Mouse (Mus musculus) CH12.LX (cell line): ENCODE measurements around the gene Bcorl1. TPM values are rescaled to one million over a fixed set of nuclear protein-coding genes. Genes with fewer than 3 reads are reported as not detected.
A peak's percentile ranks its signal among the peaks of the same experiment; 100 is the strongest.

ENCODE experiments used
- DNase-seq: peaks from one replicate; pipeline ENCODE4 v3.0.0-alpha.2; 2013; ENCODE audit errors: extremely low read depth
- H3K27ac ChIP-seq: 2 replicates; pipeline ENCODE4 v1.5.1; 2012; ENCODE audit warnings: low read depth, mild to moderate bottlenecking, control low read depth, moderate library complexity; ENCODE audit not compliant: insufficient read depth
- H3K27me3 ChIP-seq: replicated peaks from 2 replicates; pipeline ENCODE3; 2012; ENCODE audit warnings: inconsistent platforms
- H3K36me3 ChIP-seq, 2 experiments: replicated peaks in 1 of 2; 2 replicates each; pipeline versions ENCODE3 to v1.6.1; 2012; ENCODE audit warnings: inconsistent platforms in 1 of 2, low read length in 1 of 2, mild to moderate bottlenecking in 1 of 2, mixed read lengths in 1 of 2, moderate library complexity in 1 of 2; ENCODE audit not compliant: control insufficient read depth in 1 of 2, insufficient read depth in 1 of 2
- H3K4me1 ChIP-seq, 2 experiments: 2 replicates each; pipeline ENCODE4 v1.6.1; 2012; ENCODE audit warnings: inconsistent platforms in 1 of 2, moderate library complexity in 1 of 2; ENCODE audit not compliant: insufficient read depth in 2 of 2, control insufficient read depth in 1 of 2
- H3K4me2 ChIP-seq: 2 replicates; pipeline ENCODE4 v1.6.1; 2012; ENCODE audit warnings: low read depth, mild to moderate bottlenecking, control low read depth; ENCODE audit not compliant: poor library complexity, insufficient read depth, severe bottlenecking
- H3K4me3 ChIP-seq, 3 experiments: fragments of 150-350 bp in 1 of 3; sonication (generic) in 1 of 3; replicated peaks in 1 of 3; 2 replicates each; pipeline versions ENCODE3 to v1.5.1; 2011 to 2012; ENCODE audit warnings: low read depth in 2 of 3, low read length in 2 of 3, mild to moderate bottlenecking in 2 of 3, moderate library complexity in 2 of 3, control low read depth in 1 of 3, improper control_type of control experiment in 1 of 3, inconsistent platforms in 1 of 3, mixed read lengths in 1 of 3; ENCODE audit not compliant: poor library complexity in 1 of 3
- H3K79me2 ChIP-seq: replicated peaks from 2 replicates; pipeline ENCODE4 v1.6.1; 2012; ENCODE audit warnings: mild to moderate bottlenecking, moderate library complexity; ENCODE audit not compliant: control insufficient read depth, poor library complexity, insufficient read depth, severe bottlenecking; ENCODE audit errors: extremely low read depth
- H3K9ac ChIP-seq: 2 replicates; pipeline ENCODE4 v1.6.1; 2012; ENCODE audit warnings: low read depth, mild to moderate bottlenecking, control low read depth, moderate library complexity; ENCODE audit not compliant: insufficient read depth
- H3K9me3 ChIP-seq: replicated peaks from 2 replicates; pipeline ENCODE3; 2012; ENCODE audit warnings: low read length, inconsistent platforms, mixed read lengths
- BHLHE40 ChIP-seq: IDR thresholded peaks from 2 replicates; pipeline ENCODE4 v1.6.1; 2011; ENCODE audit warnings: mild to moderate bottlenecking, low read depth, low read length, improper control_type of control experiment
- CHD1 ChIP-seq: IDR thresholded peaks from 2 replicates; pipeline ENCODE4 v1.6.1; 2012; ENCODE audit warnings: low read depth, low read length, improper control_type of control experiment, inconsistent platforms
- CHD2 ChIP-seq: IDR thresholded peaks from 2 replicates; pipeline ENCODE4 v1.6.1; 2011; ENCODE audit warnings: low read length, improper control_type of control experiment
- CTCF ChIP-seq, 2 experiments: IDR thresholded peaks in 1 of 2; conservative IDR thresholded peaks in 1 of 2; 2 replicates each; pipeline ENCODE4 v1.5.1; 2011 to 2012; ENCODE audit warnings: low read depth in 2 of 2, low read length in 2 of 2, improper control_type of control experiment in 1 of 2, inconsistent platforms in 1 of 2, mild to moderate bottlenecking in 1 of 2, moderate library complexity in 1 of 2
- ELF1 ChIP-seq: IDR thresholded peaks from 2 replicates; pipeline ENCODE4 v1.6.1; 2014; ENCODE audit warnings: low read depth, mild to moderate bottlenecking, inconsistent platforms, low read length, improper control_type of control experiment
- EP300 ChIP-seq: IDR thresholded peaks from 2 replicates; pipeline ENCODE4 v1.6.1; 2011; ENCODE audit warnings: low read length, improper control_type of control experiment
- ETS1 ChIP-seq: conservative IDR thresholded peaks from 2 replicates; pipeline ENCODE4 v1.6.1; 2012; ENCODE audit warnings: low read depth, mild to moderate bottlenecking, inconsistent platforms, low read length, improper control_type of control experiment, moderate library complexity
- HCFC1 ChIP-seq: IDR thresholded peaks from 2 replicates; pipeline ENCODE4 v1.6.1; 2012; ENCODE audit warnings: low read depth, mild to moderate bottlenecking, inconsistent platforms, low read length, improper control_type of control experiment
- IRF4 ChIP-seq: IDR thresholded peaks from 2 replicates; pipeline ENCODE4 v1.6.1; 2014; ENCODE audit warnings: low read depth, mild to moderate bottlenecking, inconsistent platforms, low read length, improper control_type of control experiment
- JUND ChIP-seq: conservative IDR thresholded peaks from 2 replicates; pipeline ENCODE4 v1.6.1; 2011; ENCODE audit warnings: low read depth, low read length, improper control_type of control experiment
- MAFK ChIP-seq: IDR thresholded peaks from 2 replicates; pipeline ENCODE4 v1.6.1; 2011; ENCODE audit warnings: low read length, improper control_type of control experiment; ENCODE audit not compliant: insufficient replicate concordance
- MEF2A ChIP-seq: IDR thresholded peaks from 2 replicates; pipeline ENCODE4 v1.6.1; 2014; ENCODE audit warnings: low read depth, mild to moderate bottlenecking, inconsistent platforms, low read length, improper control_type of control experiment, borderline replicate concordance
- MYC ChIP-seq: IDR thresholded peaks from 2 replicates; pipeline ENCODE4 v1.6.1; 2011; ENCODE audit warnings: low read depth, mild to moderate bottlenecking, improper control_type of control experiment, low read length
- NRF1 ChIP-seq: IDR thresholded peaks from 2 replicates; pipeline ENCODE4 v1.6.1; 2014; ENCODE audit warnings: low read depth, mild to moderate bottlenecking, inconsistent platforms, low read length, improper control_type of control experiment, moderate library complexity
- PAX5 ChIP-seq: IDR thresholded peaks from 2 replicates; pipeline ENCODE4 v1.6.1; 2012; ENCODE audit warnings: low read length, inconsistent platforms, mixed read lengths
- RAD21 ChIP-seq: IDR thresholded peaks from 2 replicates; pipeline ENCODE4 v1.6.1; 2011; ENCODE audit warnings: low read depth, mild to moderate bottlenecking, low read length, improper control_type of control experiment, moderate library complexity
- RCOR1 ChIP-seq: conservative IDR thresholded peaks from 2 replicates; pipeline ENCODE4 v1.6.1; 2012; ENCODE audit warnings: low read depth, mild to moderate bottlenecking, inconsistent platforms, low read length, improper control_type of control experiment
- SIN3A ChIP-seq: IDR thresholded peaks from 2 replicates; pipeline ENCODE4 v1.6.1; 2012; ENCODE audit warnings: low read length, improper control_type of control experiment, inconsistent platforms
- SMC3 ChIP-seq: IDR thresholded peaks from 2 replicates; pipeline ENCODE4 v1.6.1; 2011; ENCODE audit warnings: low read depth, low read length, improper control_type of control experiment
- TBP ChIP-seq: conservative IDR thresholded peaks from 2 replicates; pipeline ENCODE4 v1.6.1; 2011; ENCODE audit warnings: low read depth, low read length, improper control_type of control experiment
- TCF12 ChIP-seq: IDR thresholded peaks from 2 replicates; pipeline ENCODE4 v1.6.1; 2014; ENCODE audit warnings: low read depth, mild to moderate bottlenecking, inconsistent platforms, low read length, improper control_type of control experiment
- USF1 ChIP-seq: IDR thresholded peaks from 2 replicates; pipeline ENCODE4 v1.6.1; 2014; ENCODE audit warnings: low read depth, mild to moderate bottlenecking, inconsistent platforms, low read length, improper control_type of control experiment
- USF2 ChIP-seq: conservative IDR thresholded peaks from 2 replicates; pipeline ENCODE4 v1.6.1; 2011; ENCODE audit warnings: low read depth, low read length, improper control_type of control experiment
- ZC3H11A ChIP-seq: IDR thresholded peaks from 2 replicates; pipeline ENCODE4 v1.6.1; 2012; ENCODE audit warnings: low read depth, mild to moderate bottlenecking, inconsistent platforms, low read length, improper control_type of control experiment
- dilution Hi-C: fragments of 300-500 bp; cut with MboI; formaldehyde crosslinking; loops from 2 replicates; pipeline ENCODE4 v1.14.3; 2020; ENCODE audit warnings: low sequenced_read_pairs; ENCODE audit not compliant: extremely low pct_unique_long_range_greater_than_20kb, extremely low pct_ligation_motif_present
- in situ Hi-C: fragments of 300-500 bp; cut with MboI; formaldehyde crosslinking; loops from 3 replicates; pipeline ENCODE4 v1.14.3; 2019; ENCODE audit warnings: low sequenced_read_pairs, low pct_ligation_motif_present, low pct_unique_long_range_greater_than_20kb, mixed read lengths
- polyA plus RNA-seq: library from polyadenylated mRNA; unstranded; fragments of >175 nt; gene quantifications from 2 replicates; pipeline ENCODE4 v1.2.1, GENCODE M21; 2012; ENCODE audit warnings: low read depth; ENCODE audit not compliant: insufficient read length
- total RNA-seq, 2 experiments: library from RNA; depleted of rRNA; stranded (reverse); fragments of 300-350 nt in 1 of 2; fragments of >200 nt in 1 of 2; gene quantifications; 2 replicates each; pipeline ENCODE4 v1.2.3; 2012 to 2014

Bcorl1 gene
- total and polyA plus RNA-seq, 3 experiments: 0.30 to 2.2 (median 1.9) TPM

GRCm38 (mm10) chrX:48422986-48423385, 81.8 kb downstream of the Bcorl1 start:
- TF ChIP-seq USF2: no peak
- TF ChIP-seq JUND: no peak
- no peak for TF ChIP-seq HCFC1
- TF ChIP-seq TCF12: no peak
- peak; percentile 86 for TF ChIP-seq RAD21
- TF ChIP-seq MYC: no peak
- no peak for TF ChIP-seq ELF1
- no peak for TF ChIP-seq USF1
- TF ChIP-seq BHLHE40: no peak
- no peak for TF ChIP-seq ETS1
- TF ChIP-seq ZC3H11A: peak; percentile 46; the same call in 1 of the 2 replicates
- no peak for TF ChIP-seq RCOR1
- peak; percentile 85 to 90 for TF ChIP-seq CTCF (conservative IDR thresholded peaks at IDR 0.05 in 1 of 2, IDR thresholded peaks at IDR 0.05 in 1 of 2; ENCODE audit: low read depth in 2 of 2, low read length in 2 of 2)
- no peak for TF ChIP-seq MEF2A
- TF ChIP-seq SMC3: peak; percentile 94
- Histone ChIP-seq H3K4me3 (no peak overlapping the region), H3K79me2 (peaks cover 3% of the 10 kb centered on the region), H3K9me3 (peaks cover 6% of the 10 kb centered on the region), H3K27ac (no peak overlapping the region), H3K9ac (no peak overlapping the region), H3K27me3 (no peaks in the 10 kb centered on the region), H3K36me3 (peaks cover 24 to 29% of the 10 kb centered on the region in 2 experiments), H3K4me2 (no peak overlapping the region), H3K4me1 (peaks cover 21 to 39% of the 10 kb centered on the region in 2 experiments)
- in situ Hi-C loops: loop anchor here (5.0 to 10.0 kb wide), 2 partner anchors 39 to 112 kb away; partner anchors contain the start of gene Elf4
- dilution Hi-C loops: no loop called here
- peak; percentile 70 for DNase-seq

GRCm38 (mm10) chrX:48423671-48424070, 82.5 kb downstream of the Bcorl1 start:
- TF ChIP-seq TBP (no peak), USF2 (no peak), PAX5 (no peak), CHD2 (no peak), JUND (no peak), MAFK (no peak), SIN3A (no peak), RCOR1 (no peak), IRF4 (no peak), CHD1 (no peak), NRF1 (no peak), EP300 (no peak)
- Histone ChIP-seq H3K27me3 (no peaks in the 10 kb centered on the region), H3K36me3 (peaks cover 19 to 22% of the 10 kb centered on the region in 2 experiments), H3K27ac (no peak overlapping the region), H3K9me3 (peaks cover 6% of the 10 kb centered on the region), H3K4me2 (no peak overlapping the region), H3K4me3 (no peak overlapping the region), H3K4me1 (peaks cover 25 to 46% of the 10 kb centered on the region in 2 experiments), H3K9ac (no peak overlapping the region), H3K79me2 (peaks cover 3% of the 10 kb centered on the region)
- DNase-seq: no peak
- dilution Hi-C loops (no loop called here), in situ Hi-C loops (loop anchor here (5.0 to 10.0 kb wide), 2 partner anchors 39 to 111 kb away; partner anchors contain the start of gene Elf4)
